Mouse (Mus musculus) cortical plate, adult 2 months (tissue): ENCODE results near the gene Dmbx1.

Experiments
- CTCF ChIP-seq: fragments of 200-500 bp; IDR thresholded peaks from 2 replicates; pipeline ENCODE4 v1.5.1; 2011; ENCODE audit warnings: mild to moderate bottlenecking, control low read depth, low read length; ENCODE audit not compliant: insufficient read depth; ENCODE audit errors: extremely low read depth
- POLR2A ChIP-seq: fragments of 200-500 bp; IDR thresholded peaks from 2 replicates; pipeline ENCODE4 v1.6.1; 2011; ENCODE audit warnings: mild to moderate bottlenecking, low read length, control low read depth; ENCODE audit not compliant: insufficient read depth; ENCODE audit errors: extremely low read depth

DNA sequence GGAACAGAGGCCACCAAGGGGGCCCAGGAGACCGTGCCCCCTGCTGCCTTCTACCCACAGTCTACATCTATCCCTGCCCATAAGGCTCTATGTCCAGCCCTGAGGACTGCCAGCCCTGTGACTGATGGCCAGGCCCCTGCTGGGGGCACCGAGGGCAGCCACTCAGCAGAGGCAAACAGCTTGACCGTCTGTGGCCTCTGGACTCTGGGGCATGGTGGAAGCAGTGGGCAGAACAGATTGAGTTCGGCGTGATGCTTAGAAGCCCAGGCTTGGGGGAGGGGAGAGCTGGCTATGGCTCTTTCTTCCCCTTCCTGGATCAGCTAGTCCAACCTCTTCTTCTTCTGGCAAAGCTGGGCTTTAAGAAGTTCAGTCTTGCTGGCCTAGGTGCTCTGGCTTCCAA, 13.8 kb upstream of the Dmbx1 start:
- no peak for TF ChIP-seq POLR2A
- no peak for TF ChIP-seq CTCF
